Mouse (Mus musculus): ENCODE measurements at regions not wholly inside any gene's neighbourhood (a gene's known extent, or its start where the extent isn't known, plus 50 kb on each side); places are given as distances from the start of the nearest gene placed in this dataset.
"Not testable (repeated sequence)": the region's sequence is repeated elsewhere in the genome, so short reads cannot be mapped to it uniquely, and the experiment has no call there.

- no peak for DNase-seq (ENCODE audit: low spot score in 2 of 2)
These were observed 59.3 kb downstream of the Sox2 start for GRCm38 (mm10) chr3:34709553-34709952.

DNA sequence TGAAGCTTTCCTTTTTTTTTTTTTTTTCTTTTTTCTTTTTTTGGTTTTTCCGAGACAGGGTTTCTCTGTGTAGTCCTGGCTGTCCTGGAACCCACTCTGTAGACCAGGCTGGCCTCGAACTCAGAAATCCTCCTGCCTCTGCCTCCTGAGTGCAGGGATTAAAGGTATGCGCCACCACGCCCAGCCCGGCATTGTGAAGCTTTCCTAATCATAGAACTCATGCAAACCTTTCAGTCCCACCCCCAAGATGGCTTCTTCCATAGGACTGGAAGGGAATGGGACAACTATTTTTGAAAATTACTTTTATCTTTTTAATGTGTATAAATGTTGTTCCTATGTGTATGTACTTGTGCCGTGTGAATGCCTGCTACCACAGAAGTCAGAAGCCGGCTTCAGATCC lies 61.9 kb downstream of the Sox2 start:
- not testable (repeated sequence) for DNase-seq (ENCODE audit: low spot score in 2 of 2)

DNA sequence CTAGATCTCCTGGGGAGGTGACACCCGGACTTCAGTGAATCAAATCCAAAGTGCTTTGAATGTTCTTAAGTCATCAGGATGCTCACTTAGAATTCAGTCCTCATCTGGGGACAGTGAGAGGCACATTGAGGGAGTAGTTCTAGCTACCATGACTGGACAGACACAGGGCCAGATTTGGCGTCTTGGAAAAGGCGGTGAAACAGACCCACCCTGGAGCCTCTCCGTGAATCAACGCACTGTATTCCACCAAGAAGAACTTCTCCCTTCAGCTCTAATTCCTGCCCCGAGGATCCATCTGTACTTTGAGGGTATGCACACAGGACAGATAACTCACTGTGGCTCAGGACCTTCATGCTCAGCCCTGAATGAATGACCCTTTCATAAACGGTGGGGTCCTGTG lies 72.3 kb downstream of the Sox2 start:
- no peak for DNase-seq (ENCODE audit: low spot score in 2 of 2)

GRCm38 (mm10) chr3:34726955-34727354 lies 76.8 kb downstream of the Sox2 start:
- no peak for DNase-seq (ENCODE audit: low spot score in 2 of 2)

DNA sequence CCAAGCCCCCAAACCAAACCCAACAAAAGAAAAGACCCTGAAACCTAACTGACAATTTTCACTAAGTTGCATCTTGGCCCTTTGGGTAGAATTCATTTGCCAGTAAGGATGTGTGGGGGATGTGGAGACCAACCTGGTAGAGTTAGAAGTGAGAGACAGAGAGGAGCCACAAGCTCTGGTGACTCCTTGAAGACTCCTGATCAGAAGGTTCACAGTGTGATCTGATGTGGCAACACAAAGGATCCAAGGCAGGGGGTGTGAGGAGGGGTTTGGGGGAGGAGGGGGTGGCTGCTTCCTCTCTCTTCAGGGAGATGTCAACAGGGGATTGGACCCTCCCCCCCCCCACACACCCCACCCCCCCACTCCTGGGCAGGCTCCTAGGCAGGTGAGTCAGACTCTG lies 78.1 kb downstream of the Sox2 start:
- DNase-seq (ENCODE audit: low spot score in 2 of 2) = no peak

- DNase-seq (ENCODE audit: low spot score in 2 of 2) = no peak
These were observed 84.8 kb downstream of the Sox2 start for GRCm38 (mm10) chr3:34734966-34735365.

DNA sequence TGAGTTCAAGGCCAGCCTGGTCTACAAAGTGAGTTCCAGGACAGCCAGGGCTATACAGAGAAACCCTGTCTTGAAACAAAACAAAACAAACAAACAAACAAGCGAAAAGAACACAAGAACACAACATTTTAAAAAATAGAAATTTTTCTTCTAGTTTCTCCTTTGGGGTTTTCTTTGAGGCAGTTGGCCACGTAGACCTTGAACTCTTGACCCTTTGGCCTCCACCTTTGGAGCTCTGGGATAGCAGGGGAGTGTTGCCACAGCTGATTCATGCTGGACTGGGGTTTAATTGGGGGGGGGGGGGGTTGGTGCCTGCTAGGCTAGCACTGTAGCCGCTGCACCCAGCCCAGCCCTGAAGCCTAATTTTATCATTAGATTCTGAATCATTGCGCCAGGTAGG lies 87.8 kb downstream of the Sox2 start:
- no peak for DNase-seq (ENCODE audit: low spot score in 2 of 2)

DNA sequence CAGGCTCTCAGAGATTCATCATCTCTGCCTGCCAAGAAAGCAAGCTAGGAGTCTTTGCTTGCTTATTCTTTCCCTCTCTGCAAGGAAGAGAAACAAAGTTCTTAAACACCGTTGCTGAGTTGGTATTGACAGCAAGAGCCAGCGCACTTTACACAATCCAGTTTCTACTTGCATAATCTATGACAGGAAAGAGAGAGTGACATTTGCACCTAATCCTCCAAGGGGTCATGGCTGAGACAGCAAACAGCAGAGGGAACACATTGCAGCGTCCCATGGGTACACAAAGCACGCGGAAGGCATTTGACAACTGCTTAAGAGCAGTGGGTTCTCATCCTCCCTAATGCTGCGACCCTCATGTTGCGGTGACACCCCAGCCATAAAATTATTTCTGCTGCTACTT lies 88.7 kb downstream of the Sox2 start:
- DNase-seq (ENCODE audit: low spot score in 2 of 2) = no peak

DNA sequence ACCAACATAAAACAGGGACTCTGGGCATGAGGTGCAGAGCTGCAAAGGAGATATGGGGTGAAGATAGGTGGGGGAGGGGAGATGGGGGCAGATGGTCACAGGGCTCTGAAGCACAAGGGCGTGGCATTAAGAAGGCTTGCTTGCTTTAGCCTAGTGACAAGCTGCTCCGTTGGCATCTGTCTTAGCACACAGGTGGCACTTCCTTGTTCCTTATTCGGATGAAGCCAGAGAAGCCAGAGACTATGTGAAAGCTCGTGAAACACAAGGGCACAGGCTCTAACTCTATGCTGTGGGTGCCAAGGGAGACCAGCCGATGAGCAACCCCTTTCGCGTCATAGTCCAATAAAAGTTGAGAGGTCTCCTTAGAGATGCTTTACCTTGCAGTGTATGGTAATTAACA lies 89.5 kb downstream of the Sox2 start:
- no peak for DNase-seq (ENCODE audit: low spot score in 2 of 2)

GRCm38 (mm10) chr3:34740110-34740509 lies 89.9 kb downstream of the Sox2 start:
- DNase-seq (ENCODE audit: low spot score in 2 of 2) = no peak

DNA sequence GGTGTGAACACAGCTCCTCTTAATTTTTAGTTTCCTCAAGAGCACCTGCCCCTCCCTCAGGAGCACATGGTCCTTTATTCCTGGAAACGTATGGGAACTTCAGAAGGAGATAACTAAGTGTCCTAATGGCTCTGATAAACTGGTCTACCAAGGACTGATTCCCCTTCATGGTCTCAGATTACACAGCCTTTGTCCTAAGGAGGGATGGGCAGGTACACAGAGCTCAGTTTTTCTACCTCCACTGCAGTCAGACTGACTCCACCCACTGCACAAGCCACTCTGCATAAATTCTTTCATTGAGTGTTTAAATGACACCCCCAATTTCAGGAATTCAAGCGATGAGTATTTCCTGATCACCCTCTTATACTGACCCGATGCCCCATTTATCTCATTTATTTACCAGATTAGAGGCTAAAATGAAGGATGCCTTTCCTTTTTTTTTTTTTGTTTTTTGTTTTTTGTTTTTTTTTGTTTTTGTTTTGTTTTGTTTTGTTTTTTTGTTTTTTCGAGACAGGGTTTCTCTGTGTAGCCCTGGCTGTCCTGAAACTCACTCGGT lies 95.1 kb downstream of the Sox2 start:
- DNase-seq (ENCODE audit: low spot score in 2 of 2) = no peak

- DNase-seq (ENCODE audit: low spot score in 2 of 2) = no peak
These were observed 97.4 kb downstream of the Sox2 start for GRCm38 (mm10) chr3:34747499-34748093.

- DNase-seq (ENCODE audit: low spot score in 2 of 2) = no peak
These were observed 99.8 kb downstream of the Sox2 start for GRCm38 (mm10) chr3:34749989-34750388.

- DNase-seq (ENCODE audit: low spot score in 2 of 2) = no peak
These were observed 101.3 kb downstream of the Sox2 start for GRCm38 (mm10) chr3:34751551-34751950.

DNA sequence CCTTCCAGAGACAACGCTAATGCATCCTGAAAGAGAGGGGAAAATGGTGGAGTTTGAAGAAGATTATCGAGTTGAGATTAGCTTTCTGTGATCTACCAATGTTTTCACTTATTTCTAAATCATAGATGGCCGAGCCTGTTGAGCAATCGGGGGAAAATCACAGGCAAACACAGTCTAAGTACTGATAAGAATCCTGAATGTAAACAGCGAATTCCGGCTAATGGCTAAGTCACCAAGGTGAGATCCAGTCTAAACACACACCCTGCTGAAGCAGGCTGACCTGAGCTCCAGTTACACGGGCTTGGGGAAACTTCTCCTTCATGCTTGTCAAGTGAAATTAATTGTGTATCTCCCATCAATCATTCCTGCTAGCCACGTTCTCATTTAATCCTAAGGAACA lies 103.4 kb downstream of the Sox2 start:
- no peak for DNase-seq (ENCODE audit: low spot score in 2 of 2)

DNA sequence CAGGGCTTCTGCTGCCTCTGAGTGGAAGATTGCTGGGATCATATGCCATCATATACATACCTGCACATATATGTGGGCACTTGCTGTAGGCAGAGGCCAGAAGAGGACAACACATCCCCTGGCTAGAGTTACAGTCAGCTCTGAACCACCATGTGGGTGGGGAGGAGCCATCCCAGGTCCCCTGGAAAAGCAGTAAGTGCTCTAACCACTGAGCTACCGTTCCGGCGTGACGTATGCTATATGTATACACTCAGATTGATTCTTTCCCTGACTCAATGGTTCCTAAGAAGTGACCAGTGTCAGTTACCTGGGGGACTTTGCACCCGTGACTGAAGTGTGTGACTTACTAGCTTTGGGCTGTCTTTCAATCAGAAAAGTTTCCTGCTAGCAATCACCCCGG lies 104.6 kb downstream of the Sox2 start:
- DNase-seq (ENCODE audit: low spot score in 2 of 2) = no peak

DNA sequence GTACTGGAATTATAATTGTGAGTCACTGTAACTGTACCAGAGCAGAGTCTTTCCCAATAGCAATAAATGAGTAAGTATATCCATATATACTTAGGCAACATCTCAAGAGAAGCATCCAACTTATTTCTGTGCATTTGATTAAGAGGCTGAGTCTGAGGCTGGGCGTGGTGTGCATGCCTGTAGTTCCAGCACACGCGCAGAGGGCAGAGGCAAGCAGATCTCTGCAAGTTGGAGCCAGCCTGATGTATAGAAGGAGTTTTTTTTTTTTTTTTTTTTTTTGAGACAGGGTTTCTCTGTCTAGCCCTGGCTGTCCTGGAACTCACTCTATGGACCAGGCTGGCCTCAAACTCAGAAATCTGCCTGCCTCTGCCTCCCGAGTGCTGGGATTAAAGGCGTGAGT lies 105.1 kb downstream of the Sox2 start:
- not testable (repeated sequence) for DNase-seq (ENCODE audit: low spot score in 2 of 2)

DNA sequence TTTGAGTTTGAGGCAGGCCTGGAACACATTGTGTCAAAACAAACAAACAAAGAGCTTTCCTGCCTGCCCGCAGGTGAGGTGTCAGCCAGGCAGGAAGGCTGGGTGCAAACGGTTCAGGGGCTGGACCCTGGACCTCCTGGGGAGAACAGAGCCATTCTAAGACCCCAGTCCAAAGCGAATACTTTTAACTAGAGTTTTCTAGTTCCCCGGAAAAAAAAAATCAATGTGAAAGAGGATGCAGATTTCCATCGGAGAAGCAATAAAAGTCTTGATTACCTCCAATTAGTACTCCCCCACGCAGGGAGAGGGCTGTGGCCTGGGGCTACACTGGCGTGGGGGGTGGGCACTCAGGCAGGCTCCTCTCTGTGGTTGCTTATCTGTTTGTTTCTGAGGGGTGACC lies 106.4 kb downstream of the Sox2 start:
- DNase-seq (ENCODE audit: low spot score in 2 of 2) = no peak

- DNase-seq (ENCODE audit: low spot score in 2 of 2) = no peak
These were observed 106.9 kb downstream of the Sox2 start for GRCm38 (mm10) chr3:34757130-34757529.

- DNase-seq (ENCODE audit: low spot score in 2 of 2) = no peak
These were observed 107.8 kb downstream of the Sox2 start for GRCm38 (mm10) chr3:34757813-34758510.

DNA sequence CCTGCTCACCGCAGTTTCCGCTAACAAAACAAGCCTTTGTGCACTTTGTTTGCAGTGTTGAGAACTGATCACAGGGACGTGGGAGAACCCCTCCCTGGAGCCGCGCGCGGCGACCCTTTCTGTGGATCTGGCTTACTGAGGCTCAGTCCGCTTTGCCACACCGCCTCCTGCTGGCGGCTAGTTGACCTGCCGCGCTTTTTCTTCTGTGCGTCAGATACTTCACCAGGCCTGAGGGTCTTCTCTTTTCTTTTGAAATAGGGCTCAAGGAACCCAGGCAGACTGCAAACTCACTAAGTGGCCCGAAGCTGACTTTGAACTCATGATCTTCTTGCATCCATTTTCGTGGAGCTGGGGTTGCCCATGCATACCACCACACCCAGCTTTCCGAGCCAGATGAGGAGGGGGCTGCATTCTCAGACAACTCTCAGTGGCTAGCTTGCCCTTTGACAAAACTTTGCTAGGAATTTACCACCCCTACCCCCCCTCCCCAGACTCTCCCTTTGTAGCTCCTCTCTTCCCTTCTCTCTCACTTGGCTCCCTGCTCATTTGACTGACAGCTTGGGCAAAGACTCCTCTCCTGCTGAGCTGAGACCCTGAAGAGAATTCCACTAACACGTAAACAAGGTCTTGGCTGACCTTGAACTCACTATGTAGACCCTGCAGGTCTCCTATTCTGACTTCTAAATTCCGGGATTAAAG lies 109.9 kb downstream of the Sox2 start:
- no peak for DNase-seq (ENCODE audit: low spot score in 2 of 2)

- DNase-seq (ENCODE audit: low spot score in 2 of 2) = no peak
These were observed 111.1 kb downstream of the Sox2 start for GRCm38 (mm10) chr3:34761162-34761769.
